ENCODE assay signal across 13 mouse cellular contexts in the genomic region with DNA sequence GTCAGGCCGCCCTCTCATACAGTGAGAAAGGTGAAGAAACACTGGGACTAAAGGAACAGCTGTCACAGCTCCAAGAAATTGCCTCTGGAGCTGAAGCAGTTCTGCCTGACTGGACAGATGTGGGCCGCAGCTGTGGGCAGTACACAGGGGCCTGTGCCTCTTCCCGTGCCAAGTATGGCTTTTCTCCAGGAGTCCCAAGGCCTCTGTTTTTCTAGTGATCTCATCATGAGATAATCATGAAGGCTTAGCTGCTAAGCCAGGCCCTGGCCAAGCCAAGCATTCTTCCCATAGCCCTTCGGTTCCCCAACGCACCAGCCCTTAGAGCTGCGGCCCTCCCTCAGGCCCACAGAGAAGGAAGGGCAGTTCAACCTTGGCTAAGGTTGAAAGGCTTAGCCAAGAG.
DNase-seq lines count a peak whose midpoint lies in the region; ATAC-seq lines count a peak whose summit lies in the region.
"Had no signal": no experiment of that assay in that cellular context is flagged by ENCODE, and none has a peak within 500 bp of the region (broad histone marks: within the 10 kb centered on the region; RNA-seq: fewer than 3 reads in every experiment).

No protein-coding gene starts in this region.

- no peak for ATAC-seq in cerebellum, adult (ENCODE audit: insufficient number of reproducible peaks, low FRiP score, low TSS enrichment)
- ATAC-seq: intestine, postnatal 0 days had no signal

- intact Hi-C loops in left cerebral cortex, postnatal 4 days (cut with DNase I) = no loop called here

- peak; percentile 60 to 67 for DNase-seq in cerebellum, postnatal 10 days
- DNase-seq in left cerebral cortex, postnatal 4 days = peak; percentile 63
- DNase-seq in left cerebral cortex, adult 8-10 months (ENCODE audit: low spot score in 2 of 2) = no peak
- DNase-seq in adrenal gland, postnatal 10 days = peak; percentile 66
- peak; percentile 12 for DNase-seq in kidney, postnatal 14 days
- no peak for DNase-seq in layer of hippocampus, adult 9-10 months (ENCODE audit: low spot score)
- no peak for DNase-seq in left cerebral cortex, adult 9 months (ENCODE audit: low spot score in 2 of 2)
- DNase-seq: cerebellum, adult 11-12 months; embryo, embryonic 11 days; gastrocnemius, postnatal 10 days; heart, postnatal 10 days had no signal

Comparison
In these comparisons a context has a peak if more than half of its experiments do, and no peak if none do; other contexts are left out.
1. DNase-seq: peak in cerebellum, postnatal 10 days (2 of 2), left cerebral cortex, postnatal 4 days (single experiment), adrenal gland, postnatal 10 days (single experiment) and kidney, postnatal 14 days (single experiment); none in left cerebral cortex, adult 8-10 months (0 of 2), layer of hippocampus, adult 9-10 months (single experiment) and left cerebral cortex, adult 9 months (0 of 2).